9 mouse cellular contexts compared by ENCODE assay signal in genomic region chr4:134606054-134606453, GRCm38 (mm10). TPM values are rescaled to one million over a fixed set of nuclear protein-coding genes. Genes with fewer than 3 reads are reported as not detected.
A peak's percentile ranks its signal among the peaks of the same experiment; 100 is the strongest.
DNase-seq lines count a peak whose midpoint lies in the region; ATAC-seq and TF ChIP-seq lines count a peak whose summit lies in the region.
"Had no signal": no experiment of that assay in that cellular context is flagged by ENCODE, and none has a peak within 500 bp of the region (broad histone marks: within the 10 kb centered on the region; RNA-seq: fewer than 3 reads in every experiment).

No protein-coding gene starts in this region.

- WGBS in kidney, embryonic 15.5 days, result 61% methylated on average over 5 of the region's 5 CpGs
- 33% methylated on average over 5 of the region's 5 CpGs for WGBS in hindbrain, embryonic 16.5 days

- no peak overlapping the region for H3K4me2 ChIP-seq in kidney, embryonic 15.5 days
- no peak overlapping the region for H3K4me2 ChIP-seq in hindbrain, embryonic 16.5 days (ENCODE audit: low read length)

- no peak overlapping the region for H3K27ac ChIP-seq in kidney, embryonic 15.5 days
- H3K27ac ChIP-seq in hindbrain, embryonic 16.5 days (ENCODE audit: low read depth, low read length), result no peak overlapping the region

- no peaks in the 10 kb centered on the region for H3K27me3 ChIP-seq in kidney, embryonic 15.5 days
- H3K27me3 ChIP-seq in hindbrain, embryonic 16.5 days (replicated peaks; ENCODE audit: control insufficient read depth, insufficient read depth, low read length), result no peaks in the 10 kb centered on the region

- no peaks in the 10 kb centered on the region for H3K9me3 ChIP-seq in kidney, embryonic 15.5 days (replicated peaks)
- no peaks in the 10 kb centered on the region for H3K9me3 ChIP-seq in hindbrain, embryonic 16.5 days (ENCODE audit: control insufficient read depth, low read length)

- no peak overlapping the region for H3K4me3 ChIP-seq in kidney, embryonic 15.5 days (replicated peaks)
- H3K4me3 ChIP-seq in hindbrain, embryonic 16.5 days (ENCODE audit: low read length), result no peak overlapping the region

- no peaks in the 10 kb centered on the region for H3K36me3 ChIP-seq in kidney, embryonic 15.5 days
- H3K36me3 ChIP-seq in hindbrain, embryonic 16.5 days (ENCODE audit: control insufficient read depth, insufficient read depth, low read length), result no peaks in the 10 kb centered on the region

- TF ChIP-seq POLR2A in brain, embryonic 14.5 days (IDR thresholded peaks at IDR 0.05; ENCODE audit: borderline replicate concordance, extremely low read depth, insufficient read depth, insufficient read length, poor library complexity, severe bottlenecking), result no peak

- ATAC-seq in kidney, embryonic 15.5 days (replicated peaks; ENCODE audit: low FRiP score), result no peak
- no peak for ATAC-seq in hindbrain, embryonic 16.5 days
- no peak for ATAC-seq in granulocyte monocyte progenitor cell, adult 5-6 weeks (replicated peaks; ENCODE audit: poor library complexity, severe bottlenecking)

- peak; percentile 32 to 55 for DNase-seq in kidney, postnatal 36 days
- DNase-seq in brain, embryonic 14.5 days (ENCODE audit: low read depth), result peak; percentile 86
- DNase-seq in gastrocnemius, postnatal 25 days, result peak; percentile 57
- DNase-seq in adrenal gland, adult 8-10 months, result no peak
- DNase-seq in thymus, postnatal 36 days, result no peak
- DNase-seq: lung, postnatal 4 days had no signal

- TF ChIP-seq CTCF in brain, embryonic 14.5 days (IDR thresholded peaks at IDR 0.05; ENCODE audit: borderline replicate concordance, extremely low read depth, insufficient read depth, insufficient read length), result no peak

- peaks cover 27% of the 10 kb centered on the region for H3K4me1 ChIP-seq in kidney, embryonic 15.5 days
- peaks cover 18% of the 10 kb centered on the region for H3K4me1 ChIP-seq in hindbrain, embryonic 16.5 days (ENCODE audit: control insufficient read depth, insufficient read depth, low read depth, low read length)

- no peak overlapping the region for H3K9ac ChIP-seq in kidney, embryonic 15.5 days
- 0 out of 2 replicates have a peak overlapping the region, but pooled peaks have one; percentile 10 for H3K9ac ChIP-seq in hindbrain, embryonic 16.5 days (ENCODE audit: low read depth, low read length)

RNA-seq across cellular contexts. Expression of gene Selenon, which starts 54.1 kb away (rescaled TPM):
- 10.2 and 11.6 TPM in 2 replicates for polyA plus RNA-seq in kidney, embryonic 15.5 days (2015; fragmentation: Nextera tagmentation; extraction: Ambion mirVana)
- 46.3 and 55.6 TPM in 2 replicates for polyA plus RNA-seq in brain, embryonic 14.5 days (2012; rRNA removed)
- 1 to 10 TPM; 6.5 to 7.2 TPM for total RNA-seq in gastrocnemius, postnatal 25 days (2021)
- 6.7 and 7.0 TPM in 2 replicates for polyA plus RNA-seq in hindbrain, embryonic 16.5 days (2015; fragmentation: Nextera tagmentation; extraction: Ambion mirVana)
- total RNA-seq in adrenal gland, adult 8-10 months (2022), result 10 to 100 TPM; 28.9 to 58.1 (median 44.4) TPM
- 32.4 and 32.8 TPM in 2 replicates for total RNA-seq in granulocyte monocyte progenitor cell, adult 5-6 weeks (2014; fragmentation: Nextera tagmentation)
- total RNA-seq in granulocyte monocyte progenitor cell, adult 5-6 weeks (2017), result 3.2 and 6.9 TPM in 2 replicates

Comparison
In these comparisons a context has a peak if more than half of its experiments do, and no peak if none do; other contexts are left out.
1. DNase-seq: peak in kidney, postnatal 36 days (2 of 2), brain, embryonic 14.5 days (single experiment) and gastrocnemius, postnatal 25 days (single experiment); none in adrenal gland, adult 8-10 months (single experiment) and thymus, postnatal 36 days (0 of 2).